Mouse (Mus musculus): Measurements from ENCODE around the gene Hvcn1. TPM values are rescaled to one million over a fixed set of nuclear protein-coding genes. Genes with fewer than 3 reads are reported as not detected.

Gene Hvcn1
- total RNA-seq, 1 experiment from 2014 or later = 9.3 TPM

DNA sequence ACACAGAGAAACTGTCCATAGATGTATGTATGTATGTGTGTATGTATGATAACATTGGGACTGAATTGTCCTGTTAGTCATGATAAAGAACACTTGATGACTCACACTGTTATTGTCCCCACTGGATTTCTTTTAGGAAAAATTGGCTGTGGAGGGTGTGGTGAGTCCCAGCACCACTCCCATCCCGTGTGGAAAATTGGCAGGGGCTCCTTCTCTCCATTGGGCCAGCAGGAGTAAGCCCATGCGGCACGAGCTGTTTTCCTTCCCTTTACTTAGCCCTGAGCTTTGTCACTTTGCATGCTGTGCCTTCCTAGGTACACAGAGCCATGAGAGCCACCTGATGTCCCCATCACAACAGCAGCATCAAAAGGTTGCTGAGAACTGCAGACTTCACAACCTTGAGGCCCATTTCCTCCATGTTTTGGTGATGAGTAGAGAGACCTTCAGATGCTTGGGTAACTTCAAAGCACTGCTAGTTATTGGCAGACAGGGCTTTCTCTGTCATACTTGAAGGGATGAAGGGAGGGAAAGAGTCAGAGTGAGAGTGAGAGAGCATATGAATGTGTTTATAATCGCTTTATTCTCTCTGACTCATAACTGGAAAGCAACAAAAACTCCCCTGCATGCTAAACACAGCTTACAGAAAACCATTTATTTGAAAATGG lies 81.7 kb downstream of the Hvcn1 start:
- ATAC-seq (replicated peaks; ENCODE audit: low read depth, poor library complexity, severe bottlenecking) = no peak

DNA sequence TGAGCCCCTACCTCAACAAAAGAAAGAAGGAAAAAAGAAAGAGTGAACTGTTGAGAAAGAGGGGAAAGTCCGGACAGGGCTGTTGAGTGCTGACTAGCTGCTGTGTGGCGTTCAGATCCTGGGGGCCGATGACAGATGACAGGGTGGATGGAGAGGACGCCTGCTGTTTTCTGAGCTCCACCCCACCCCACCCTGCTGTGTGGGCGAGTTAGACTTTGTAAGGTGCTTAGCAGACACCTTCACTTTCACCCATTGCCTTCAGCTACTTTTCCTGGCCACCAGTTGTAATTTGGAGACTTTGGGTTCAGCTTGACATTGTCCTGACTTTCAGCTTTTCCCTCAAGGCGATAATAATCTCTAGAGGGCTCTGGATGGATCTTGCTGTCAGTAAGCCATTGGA lies 84.5 kb downstream of the Hvcn1 start:
- ATAC-seq (replicated peaks; ENCODE audit: low read depth, poor library complexity, severe bottlenecking) = no peak

Other genes with a start within 250 kb of the Hvcn1 start
- not detected in 2 replicates for gene Cux2, start 156.7 kb upstream of the Hvcn1 start, total RNA-seq (2017)
- gene Myl2, start 105.9 kb upstream of the Hvcn1 start, total RNA-seq (2017) = not detected in 2 replicates
- gene Ccdc63, start 66.0 kb upstream of the Hvcn1 start, total RNA-seq (2017) = 0.14 and 1.4 TPM in 2 replicates
- gene Ppp1cc, start 48.5 kb upstream of the Hvcn1 start, total RNA-seq (2017) = 207 and 220 TPM in 2 replicates
- gene Tctn1, start 57.7 kb downstream of the Hvcn1 start, total RNA-seq (2017) = 2.4 and 8.8 TPM in 2 replicates
- 13.9 and 15.1 TPM in 2 replicates for gene Pptc7, start 77.6 kb downstream of the Hvcn1 start, total RNA-seq (2017)
- gene Rad9b, start 147.4 kb downstream of the Hvcn1 start, total RNA-seq (2017) = 5.3 and 11.6 TPM in 2 replicates
- gene Vps29, start 147.6 kb downstream of the Hvcn1 start, total RNA-seq (2017) = 66.4 and 76.6 TPM in 2 replicates
- gene Gpn3, start 165.1 kb downstream of the Hvcn1 start, total RNA-seq (2017) = 39.1 and 43.6 TPM in 2 replicates
- 36.5 and 37.4 TPM in 2 replicates for gene Fam216a, start 165.6 kb downstream of the Hvcn1 start, total RNA-seq (2017)
- 661 and 743 TPM in 2 replicates for gene Arpc3, start 185.1 kb downstream of the Hvcn1 start, total RNA-seq (2017)
- gene Anapc7, start 214.9 kb downstream of the Hvcn1 start, total RNA-seq (2017) = 34.5 and 44.0 TPM in 2 replicates